Mouse (Mus musculus) hematopoietic stem cell, adult 5-6 weeks (primary cell): ENCODE results near the gene Amfr. TPM values are rescaled to one million over a fixed set of nuclear protein-coding genes. Genes with fewer than 3 reads are reported as not detected.

ENCODE experiments used
- ATAC-seq, 2 experiments: fragments of 125-278 bp in 1 of 2; replicated peaks in 1 of 2; 2 replicates each; pipeline ENCODE4 v1.8.0; 2016 to 2017; ENCODE audit warnings: inconsistent platforms in 2 of 2, mild to moderate bottlenecking in 2 of 2, moderate number of reproducible peaks in 2 of 2, low read depth in 1 of 2, moderate TSS enrichment in 1 of 2; ENCODE audit not compliant: low FRiP score in 2 of 2, poor library complexity in 2 of 2, severe bottlenecking in 2 of 2, insufficient read depth in 1 of 2, low TSS enrichment in 1 of 2
- total RNA-seq: library from RNA; stranded (forward); fragments of 172-1452, 232-1000 nt; gene quantifications from 2 replicates; pipeline ENCODE4 v1.2.3, GENCODE M21; 2017

The Amfr gene
- total RNA-seq, 1 experiment from 2014 or later: 135 TPM

DNA sequence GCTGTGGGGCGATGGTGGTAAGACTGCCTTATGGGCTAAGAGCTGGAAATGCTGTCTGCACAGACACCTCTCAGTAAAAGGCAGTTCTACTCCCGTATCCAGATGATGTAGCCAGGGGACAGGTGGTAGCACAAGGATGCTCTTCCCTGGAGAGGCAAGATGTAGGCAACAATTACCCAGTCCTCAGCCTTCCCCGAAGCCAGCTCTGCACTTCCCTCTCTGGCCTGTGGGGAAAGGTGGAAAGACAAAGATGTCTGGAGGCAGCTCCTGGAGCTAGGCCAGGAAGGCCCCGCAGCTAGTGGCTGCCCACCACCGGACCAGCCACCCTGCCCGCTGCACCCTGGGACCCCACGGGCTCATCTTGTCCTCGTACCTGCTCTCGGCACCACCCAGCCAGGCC is 60.1 kb downstream of the Amfr start:
- ATAC-seq: no peak

DNA sequence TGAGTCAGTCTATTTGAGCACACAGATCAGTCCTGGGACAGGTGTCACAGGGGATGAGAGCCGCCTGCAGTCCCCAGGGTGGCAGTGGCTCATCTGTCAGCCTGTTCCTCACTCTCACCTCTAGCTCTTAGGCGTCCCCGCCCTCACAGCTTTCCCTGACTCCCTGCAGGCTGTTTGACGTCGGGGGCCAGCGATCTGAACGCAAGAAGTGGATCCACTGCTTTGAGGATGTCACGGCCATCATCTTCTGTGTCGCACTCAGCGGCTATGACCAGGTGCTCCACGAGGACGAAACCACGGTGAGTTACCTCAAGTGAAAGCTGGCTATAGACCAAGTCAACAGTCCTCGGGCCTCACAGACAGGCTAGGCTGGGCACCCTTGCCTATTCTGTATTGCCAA is 62.5 kb downstream of the Amfr start:
- ATAC-seq: no peak

DNA sequence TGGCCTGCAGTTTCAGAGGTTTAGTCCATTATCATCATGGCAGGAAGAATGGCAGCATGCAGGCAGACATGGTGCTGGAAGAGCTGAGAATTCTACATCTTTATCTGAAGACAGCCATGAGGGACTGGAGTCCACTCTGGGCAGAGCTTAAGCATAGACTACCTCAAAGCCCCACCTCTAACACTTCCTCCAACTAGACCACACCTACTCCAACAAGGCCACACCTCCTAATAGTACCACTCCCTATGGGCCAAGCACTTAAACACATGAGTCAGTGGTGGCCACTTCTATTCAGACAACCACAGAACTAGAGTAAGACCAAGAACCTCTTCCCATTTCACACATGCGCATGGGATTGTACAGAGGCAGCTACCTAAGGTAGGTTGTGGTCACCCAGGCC is 66.2 kb downstream of the Amfr start:
- no peak for ATAC-seq

DNA sequence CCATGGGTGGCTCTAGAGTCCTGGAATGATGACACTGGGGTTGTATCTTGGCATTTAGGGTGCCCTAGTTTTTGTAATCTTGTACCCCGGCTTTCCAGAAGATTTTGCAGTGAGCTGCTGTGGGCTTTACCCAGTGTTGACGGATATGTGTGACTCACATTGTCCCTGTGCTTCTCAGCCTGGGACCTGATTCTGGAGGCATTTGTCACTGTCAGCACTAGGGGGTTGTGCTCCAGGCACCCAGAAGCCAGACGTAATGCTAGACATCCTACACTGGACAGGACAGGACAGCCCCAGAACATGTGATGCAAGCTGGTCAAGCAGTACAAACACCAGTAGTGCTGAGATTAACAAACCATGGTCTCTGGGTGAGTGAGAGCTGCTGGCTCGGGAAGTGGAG is 66.9 kb downstream of the Amfr start:
- no peak for ATAC-seq

DNA sequence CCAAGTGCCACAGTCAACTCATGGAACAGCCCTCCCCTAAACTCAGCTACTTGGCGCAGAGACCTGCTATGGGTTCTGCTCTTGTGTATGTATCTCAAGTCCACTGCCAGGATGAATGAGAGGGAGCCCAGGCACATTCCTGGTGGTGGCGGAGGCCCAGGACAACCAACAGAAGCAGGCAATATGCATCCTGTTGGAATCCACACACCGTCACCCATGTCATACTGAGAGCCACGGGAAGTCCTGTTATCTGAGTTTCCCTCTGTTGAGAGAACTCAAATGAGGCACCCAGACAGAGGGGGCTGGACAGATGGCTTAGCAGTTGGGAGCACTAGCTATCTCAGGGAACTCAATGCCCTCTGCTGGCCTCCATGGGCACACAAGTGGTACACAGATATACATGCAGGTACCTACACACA is 71.0 kb downstream of the Amfr start:
- ATAC-seq: no peak

DNA sequence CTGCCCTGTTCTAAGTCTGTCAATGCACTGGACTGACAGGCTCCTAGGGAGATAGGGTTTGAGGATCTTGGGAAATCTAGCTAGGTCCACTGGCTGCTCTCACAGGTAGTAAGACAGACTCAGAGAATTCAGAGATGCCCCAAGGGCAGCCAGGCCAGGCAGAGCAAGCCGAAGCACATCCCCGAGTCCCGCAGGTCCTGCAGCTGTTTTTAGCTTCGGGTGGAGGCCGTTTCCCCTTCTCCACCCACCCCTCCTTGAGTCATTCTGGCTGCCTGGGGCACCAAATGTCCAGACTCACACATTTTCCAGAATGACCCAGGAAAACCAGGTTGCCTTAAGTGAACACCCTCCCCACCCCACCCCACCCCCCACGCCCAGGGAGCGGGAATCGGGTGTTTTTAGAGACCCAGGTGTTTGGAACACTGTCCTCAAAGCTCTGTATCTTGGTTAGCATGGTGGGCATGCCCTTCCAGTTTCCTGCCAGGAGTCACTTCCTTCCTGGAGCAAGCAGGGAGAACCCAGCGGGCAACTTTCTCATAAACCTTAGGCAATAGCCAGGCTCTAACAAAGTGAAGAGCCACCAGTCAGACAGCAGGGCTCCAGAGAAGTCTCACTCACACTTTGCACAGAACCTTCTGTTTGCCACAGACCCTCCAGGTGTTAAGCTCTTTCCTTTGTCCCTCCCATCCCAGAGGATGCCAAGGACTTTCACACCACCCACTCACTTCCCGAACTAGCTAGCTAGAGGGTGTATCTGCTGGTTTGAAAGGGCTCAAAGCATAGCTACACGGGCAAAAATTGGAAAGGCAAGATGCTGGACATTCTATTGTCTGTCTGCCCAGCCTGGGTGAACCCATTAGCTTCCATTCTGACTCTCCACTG is 71.9 kb downstream of the Amfr start:
- no peak for ATAC-seq

DNA sequence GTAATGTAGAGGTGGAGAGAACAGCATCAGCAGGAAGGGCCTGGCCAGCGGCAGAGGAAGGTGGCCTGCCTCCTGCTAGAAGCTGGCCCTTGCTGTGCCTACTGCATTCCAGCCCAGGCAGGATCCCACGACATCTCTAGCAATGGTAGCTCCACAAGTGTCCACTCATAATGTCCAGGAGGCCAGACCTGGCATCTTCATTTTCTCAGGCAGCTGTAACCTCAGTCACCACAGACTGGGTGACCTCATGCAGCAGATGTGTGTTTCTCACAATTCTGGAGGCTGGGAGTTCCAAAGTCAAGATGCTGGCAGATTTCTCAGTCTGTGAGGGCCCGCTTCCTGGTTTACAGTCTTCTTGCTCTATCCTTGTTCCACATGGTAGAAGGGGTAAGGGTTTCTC is 74.4 kb downstream of the Amfr start:
- no peak for ATAC-seq

DNA sequence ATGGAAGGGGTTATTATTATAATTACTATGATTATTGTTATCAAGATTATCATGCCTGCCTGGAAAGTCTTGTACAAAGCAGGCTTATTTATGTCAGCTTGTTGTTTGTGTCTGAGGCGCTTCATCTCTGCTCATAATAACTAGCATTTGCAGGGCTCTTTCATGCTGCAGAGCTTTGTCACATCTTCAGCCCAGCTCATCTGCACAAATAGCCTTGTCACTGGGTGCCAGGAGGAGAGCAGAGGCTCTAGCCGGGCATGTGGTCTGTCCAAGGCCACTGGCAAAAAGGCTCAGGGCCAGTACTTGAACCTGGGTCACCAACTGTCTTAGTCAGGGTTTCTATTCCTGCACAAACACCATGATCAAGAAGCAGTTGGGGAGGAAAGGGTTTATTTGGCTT is 79.4 kb downstream of the Amfr start:
- ATAC-seq: no peak

DNA sequence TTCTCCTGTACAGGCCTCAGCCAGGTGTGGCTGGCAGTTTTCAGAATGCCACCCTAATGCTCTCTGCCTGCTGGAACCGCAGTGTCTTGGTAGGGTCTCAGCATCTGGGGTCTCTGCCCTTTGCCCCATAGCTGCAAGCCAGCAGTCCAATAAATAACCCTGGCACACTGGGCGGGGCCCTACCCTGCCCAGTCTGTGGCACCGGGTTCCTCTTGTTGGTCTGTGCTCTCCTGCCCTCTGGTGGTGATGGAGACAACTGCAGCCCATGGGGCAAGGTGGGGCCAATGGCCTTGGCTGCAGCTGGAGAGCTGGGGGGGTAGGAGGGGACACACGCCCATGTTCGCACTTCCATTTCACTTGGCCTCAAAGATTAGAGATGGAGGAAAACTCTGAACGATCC is 79.8 kb downstream of the Amfr start:
- ATAC-seq: peak; percentile 89 to 93

DNA sequence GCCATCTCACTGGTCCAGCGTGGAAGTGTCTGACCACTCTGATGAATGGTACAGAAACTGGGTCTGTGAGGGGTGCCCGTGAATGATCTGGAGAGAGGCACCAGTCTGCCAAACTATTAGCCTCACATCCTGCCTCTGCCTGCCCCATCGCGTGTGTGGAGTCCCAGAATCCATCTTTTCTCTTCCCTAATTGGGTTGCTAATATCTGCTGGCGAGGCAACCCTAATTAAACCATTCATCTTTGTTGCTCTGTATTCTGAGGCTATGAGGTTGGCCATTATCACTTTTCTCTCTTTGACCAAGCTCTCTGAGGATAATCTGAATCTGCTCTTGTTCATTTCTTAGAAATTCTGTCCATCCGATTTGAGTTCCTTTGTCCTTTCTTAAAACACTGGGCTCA is 81.3 kb downstream of the Amfr start:
- no peak for ATAC-seq

DNA sequence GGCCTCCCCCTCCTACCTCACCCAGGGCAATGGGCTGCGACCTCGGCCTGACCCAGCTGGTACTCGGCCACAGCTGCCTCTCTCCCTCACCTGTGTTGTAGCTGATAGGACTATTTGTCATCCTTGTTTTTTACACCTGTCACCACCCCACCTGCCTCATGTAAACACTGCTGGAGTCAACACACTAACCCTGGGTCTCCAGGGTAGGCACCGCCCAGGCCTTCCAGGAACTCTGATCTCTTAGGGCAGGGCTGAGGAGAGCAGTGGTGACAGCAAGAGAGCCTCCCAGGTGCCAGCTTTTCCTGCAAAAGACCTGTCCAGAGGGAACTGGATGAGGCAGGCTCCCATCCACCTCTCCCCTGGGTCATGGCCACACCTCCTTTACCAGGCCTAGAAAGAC is 83.4 kb downstream of the Amfr start:
- no peak for ATAC-seq

DNA sequence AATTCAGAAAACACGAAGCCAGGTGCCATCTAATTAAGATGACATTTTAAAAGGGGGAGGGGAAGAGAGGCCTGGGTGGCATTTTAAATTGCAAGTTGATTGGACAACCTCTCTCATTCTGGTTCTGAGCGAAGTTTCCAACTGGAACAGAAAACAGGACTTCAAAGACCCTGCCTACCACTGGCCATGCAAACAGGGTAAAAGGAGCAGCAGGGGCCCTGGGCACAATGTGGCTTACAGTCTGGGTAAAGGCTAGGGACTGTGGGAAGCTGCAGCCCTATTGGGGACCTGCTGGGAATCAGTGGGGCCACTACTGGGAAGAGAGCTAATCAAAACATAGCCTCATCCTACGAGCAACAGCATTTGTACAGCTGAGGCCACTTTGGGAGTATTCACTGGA is 87.1 kb downstream of the Amfr start:
- ATAC-seq: no peak

DNA sequence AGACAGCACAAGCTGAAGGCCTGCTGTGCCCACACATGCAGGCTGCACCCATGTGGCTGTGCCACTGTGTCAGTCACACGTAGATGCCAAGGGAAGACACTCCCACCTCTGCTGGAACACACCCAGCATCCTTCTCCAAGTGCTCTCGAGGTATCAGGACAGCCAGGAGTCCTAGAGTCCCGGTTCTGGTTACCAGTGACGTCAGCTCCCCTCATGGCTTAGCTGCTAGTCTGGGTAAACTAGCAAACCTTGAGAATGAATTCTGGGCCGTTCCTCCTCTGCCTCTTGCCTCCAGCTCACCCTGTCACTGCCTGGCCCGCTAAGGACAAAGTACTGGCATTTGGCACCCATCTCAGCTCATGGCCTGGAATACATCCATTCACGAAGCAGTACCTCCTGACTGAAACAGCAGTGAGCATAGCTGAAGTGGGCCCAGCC is 88.7 kb downstream of the Amfr start:
- ATAC-seq: no peak

Other genes starting within 250 kb of the Amfr start
- not detected in 2 replicates for gene Gnao1, start 202.9 kb downstream of the Amfr start, total RNA-seq
- gene Nudt21, start 24.2 kb upstream of the Amfr start, total RNA-seq: 89.6 and 94.2 TPM in 2 replicates
- 15.1 and 15.6 TPM in 2 replicates for gene Ogfod1, start 24.4 kb upstream of the Amfr start, total RNA-seq
- 6.6 and 12.6 TPM in 2 replicates for gene Bbs2, start 86.1 kb upstream of the Amfr start, total RNA-seq
- not detected in 2 replicates for gene Mt4, start 124.4 kb upstream of the Amfr start, total RNA-seq
- gene Mt3, start 139.8 kb upstream of the Amfr start, total RNA-seq: not detected in 2 replicates
- gene Mt2, start 159.8 kb upstream of the Amfr start, total RNA-seq: 4.9 and 52.7 TPM in 2 replicates
- gene Mt1, start 166.2 kb upstream of the Amfr start, total RNA-seq: 19.3 and 81.7 TPM in 2 replicates
- gene Nup93, start 201.7 kb upstream of the Amfr start, total RNA-seq: 29.3 and 31.3 TPM in 2 replicates